Mouse (Mus musculus) urinary bladder, postnatal 10 days (tissue): ENCODE results near the gene Epn2.

Experiments
- DNase-seq: peaks from one replicate; pipeline ENCODE4 v3.0.0; 2022; ENCODE audit warnings: low spot score

The Epn2 gene

DNA sequence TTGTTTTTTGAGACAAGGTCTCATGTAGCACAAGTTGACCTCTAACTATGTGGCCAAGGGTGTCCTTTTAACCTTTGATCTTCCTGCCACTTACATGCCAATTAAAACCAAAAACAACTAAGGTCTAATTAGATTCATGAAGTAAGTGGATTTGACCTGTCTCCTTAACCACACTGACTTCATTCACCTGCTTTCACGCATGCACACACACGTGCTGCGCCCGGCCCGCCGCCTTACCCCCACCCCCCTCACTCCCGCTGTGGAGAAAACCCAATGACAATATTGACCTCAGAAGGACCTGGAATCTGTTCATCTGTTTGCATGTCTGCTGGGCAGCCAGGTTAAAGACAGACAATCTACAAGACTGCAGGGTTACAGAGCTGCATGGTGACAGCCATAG is 38.8 kb downstream of the Epn2 start:
- no peak for DNase-seq

DNA sequence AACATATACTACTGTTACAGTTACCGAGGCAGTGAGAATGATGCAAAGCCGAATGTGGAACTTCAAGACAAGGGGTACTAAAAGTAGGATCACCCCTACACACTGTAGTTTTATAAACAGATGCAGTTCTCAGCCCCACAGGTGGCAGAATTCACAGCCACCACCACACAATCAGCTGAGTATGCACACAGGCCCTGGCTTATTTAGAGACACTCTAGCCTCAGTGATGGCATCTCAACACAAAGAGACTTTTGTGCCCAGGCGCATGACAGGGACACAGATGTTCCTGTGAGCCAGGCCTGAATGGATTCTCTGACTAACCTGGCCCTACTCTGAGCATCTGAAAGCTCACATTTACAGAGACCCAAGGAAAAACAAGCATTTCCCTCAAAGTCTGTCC is 42.1 kb downstream of the Epn2 start:
- DNase-seq, result no peak

DNA sequence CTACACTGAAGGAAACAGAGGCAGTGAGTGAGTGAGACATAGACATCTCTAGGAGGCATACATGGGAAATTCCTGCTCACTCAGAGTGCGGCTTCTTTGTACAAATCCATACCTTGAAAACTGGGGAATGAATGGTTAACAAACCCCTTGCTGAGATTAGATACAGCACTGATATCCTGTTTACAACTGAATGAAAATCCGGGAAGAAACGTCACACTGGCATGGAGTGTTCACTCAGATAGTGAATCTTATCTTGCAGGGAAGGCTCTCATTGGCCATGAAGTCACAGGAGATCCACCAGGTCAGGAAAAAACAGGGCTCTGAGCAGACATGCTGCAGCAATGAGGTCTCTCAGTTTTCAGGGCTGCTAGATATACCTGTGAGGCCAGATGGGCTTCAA is 42.5 kb downstream of the Epn2 start:
- DNase-seq, result no peak

DNA sequence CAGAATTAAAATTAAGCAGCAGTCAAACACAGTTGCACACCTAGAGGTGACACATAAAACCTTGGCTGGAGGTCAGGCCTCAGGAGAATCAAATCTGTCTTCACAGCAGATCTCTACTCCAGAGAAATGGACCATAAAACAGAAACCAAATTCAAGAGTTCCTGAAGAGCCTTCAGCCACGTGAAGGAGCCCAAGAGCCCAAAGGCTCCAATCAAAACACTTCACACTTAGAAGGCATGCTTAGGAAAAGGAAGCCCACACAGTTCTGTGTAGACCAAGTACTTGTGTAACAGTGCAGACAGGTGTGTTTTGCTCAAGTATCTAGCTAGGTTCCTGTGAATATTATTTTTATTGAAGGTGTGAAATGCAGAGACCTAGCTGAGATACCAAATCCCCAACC is 44.0 kb downstream of the Epn2 start:
- DNase-seq, result no peak

- no peak for DNase-seq
Observed at GRCm38 (mm10) chr11:61533571-61533970, 45.9 kb downstream of the Epn2 start.

- no peak for DNase-seq
Observed at GRCm38 (mm10) chr11:61532820-61533219, 46.7 kb downstream of the Epn2 start.

DNA sequence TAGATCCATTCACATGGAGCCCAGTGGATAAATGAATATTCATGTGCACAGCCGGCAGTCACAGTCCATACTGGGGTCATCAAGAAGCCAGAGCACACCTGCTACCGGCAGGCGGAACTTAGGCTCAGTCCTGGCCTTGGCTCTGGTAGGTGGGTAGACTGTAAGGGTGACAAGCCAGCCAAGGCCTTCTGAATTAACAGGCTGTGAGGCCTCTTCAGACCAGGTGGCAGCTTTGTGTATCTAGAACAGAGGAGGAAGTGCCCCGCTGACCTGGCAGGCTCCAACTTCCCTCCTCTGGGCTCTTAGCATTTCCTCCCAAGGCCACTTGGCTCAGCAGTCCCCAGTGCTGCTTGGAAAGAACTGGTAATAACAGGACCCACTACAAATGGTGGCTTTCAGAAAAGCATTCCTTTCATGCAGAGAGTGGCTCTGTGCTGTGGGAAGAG is 50.2 kb downstream of the Epn2 start:
- no peak for DNase-seq

- DNase-seq, result no peak
Observed at GRCm38 (mm10) chr11:61526872-61527271, 52.6 kb downstream of the Epn2 start.

DNA sequence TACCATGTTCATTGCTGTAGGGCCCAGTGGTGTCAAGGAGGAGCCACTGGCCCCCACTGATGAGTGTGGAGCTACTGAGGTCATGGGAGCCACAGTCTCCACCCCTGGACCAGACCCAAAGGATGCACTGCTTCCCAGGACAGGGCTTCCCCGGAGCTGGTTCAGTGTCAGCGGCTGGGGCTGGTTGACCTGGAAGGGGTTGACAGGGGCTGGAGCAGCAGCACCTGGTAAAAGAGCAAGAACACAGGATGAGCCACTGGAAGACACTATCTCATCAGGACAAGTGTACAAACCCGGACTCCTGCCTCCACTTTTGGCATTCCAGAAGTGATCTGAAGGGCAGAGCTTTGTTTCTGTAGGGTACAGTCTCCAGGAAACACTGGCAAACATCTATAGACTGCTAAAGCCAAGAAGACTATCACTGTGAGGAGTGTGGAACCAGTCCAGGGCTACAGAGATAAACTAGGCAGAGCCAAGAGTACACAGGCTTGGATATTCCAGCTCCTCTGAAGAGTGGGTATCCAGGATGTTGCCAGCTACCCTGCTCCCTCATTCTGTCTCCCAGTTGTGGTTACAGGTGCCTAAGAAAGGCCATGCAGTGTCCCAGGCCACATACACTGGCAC is 59.9 kb downstream of the Epn2 start:
- no peak for DNase-seq

- DNase-seq, result no peak
Observed at GRCm38 (mm10) chr11:61518871-61519270, 60.6 kb downstream of the Epn2 start.

- no peak for DNase-seq
Observed at GRCm38 (mm10) chr11:61517971-61518370, 61.5 kb downstream of the Epn2 start.

DNA sequence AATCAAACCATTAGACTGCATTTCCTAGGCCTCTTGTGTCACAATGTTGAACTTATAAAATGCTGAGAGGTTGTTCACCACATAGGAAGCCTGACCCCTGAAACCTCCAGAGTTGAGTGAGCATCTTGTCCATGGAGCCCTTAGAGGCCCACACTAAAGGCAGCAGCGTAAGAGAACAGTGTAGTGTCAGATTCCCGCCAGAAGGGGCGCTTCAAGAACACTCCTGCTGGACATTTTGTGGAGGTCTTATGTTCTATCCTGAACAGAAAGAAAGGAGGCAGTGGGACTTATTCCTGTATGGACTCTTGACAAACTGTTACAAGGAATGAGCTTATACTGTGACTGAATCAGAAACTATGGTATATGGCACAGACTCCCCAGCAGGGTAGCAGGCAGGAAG is 64.5 kb downstream of the Epn2 start:
- DNase-seq, result no peak

DNA sequence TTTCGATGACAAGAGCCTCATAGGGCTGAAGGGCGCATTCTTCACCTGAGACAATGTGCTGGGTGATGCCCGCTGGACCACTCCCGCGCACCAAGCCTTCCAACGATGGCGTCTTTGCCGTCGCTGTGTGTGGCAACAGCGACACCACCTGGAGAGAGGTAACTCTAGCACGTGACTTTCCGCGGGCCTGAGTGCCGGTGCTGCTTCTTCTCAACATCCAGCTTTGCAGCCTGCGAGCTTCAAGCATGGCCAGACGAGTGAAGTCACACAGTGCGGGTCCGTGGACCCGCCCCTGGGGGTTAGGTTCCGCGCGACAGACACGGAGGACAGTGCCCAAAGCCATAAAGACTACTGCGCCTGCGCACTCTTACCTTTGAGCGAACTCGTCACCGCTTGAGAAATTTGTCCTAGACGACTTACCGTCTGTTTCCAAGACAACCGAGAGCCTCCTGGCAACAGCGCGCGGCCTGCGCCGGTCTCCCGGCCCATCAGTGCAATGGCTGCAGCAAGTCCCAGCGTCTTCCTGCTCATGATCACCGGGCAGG is 74.7 kb downstream of the Epn2 start, which contains the start of gene B9d1:
B9d1 (plus strand) TSS at position 432 of the 545 bp plus-strand sequence.
- peak; percentile 82 for DNase-seq

DNA sequence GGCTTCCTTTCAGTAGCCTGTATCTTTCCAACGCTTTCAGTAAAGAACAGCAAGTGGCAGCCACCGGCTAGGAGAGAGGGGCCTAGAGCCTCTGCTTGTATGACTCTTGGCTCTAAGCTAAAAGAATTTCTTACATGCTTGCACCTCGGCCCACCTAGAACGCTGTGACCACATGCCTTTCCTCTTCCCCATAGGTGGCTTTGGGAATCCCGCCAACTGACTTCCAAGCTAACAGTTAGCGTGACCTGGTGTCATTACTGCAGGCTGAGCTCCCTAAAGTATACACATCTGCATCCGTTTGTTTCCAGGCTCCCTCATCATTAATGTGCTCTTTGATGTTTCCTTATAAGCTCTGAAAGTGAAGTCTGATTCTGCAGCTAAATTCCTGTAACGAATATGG is 75.6 kb downstream of the Epn2 start:
- DNase-seq, result no peak

DNA sequence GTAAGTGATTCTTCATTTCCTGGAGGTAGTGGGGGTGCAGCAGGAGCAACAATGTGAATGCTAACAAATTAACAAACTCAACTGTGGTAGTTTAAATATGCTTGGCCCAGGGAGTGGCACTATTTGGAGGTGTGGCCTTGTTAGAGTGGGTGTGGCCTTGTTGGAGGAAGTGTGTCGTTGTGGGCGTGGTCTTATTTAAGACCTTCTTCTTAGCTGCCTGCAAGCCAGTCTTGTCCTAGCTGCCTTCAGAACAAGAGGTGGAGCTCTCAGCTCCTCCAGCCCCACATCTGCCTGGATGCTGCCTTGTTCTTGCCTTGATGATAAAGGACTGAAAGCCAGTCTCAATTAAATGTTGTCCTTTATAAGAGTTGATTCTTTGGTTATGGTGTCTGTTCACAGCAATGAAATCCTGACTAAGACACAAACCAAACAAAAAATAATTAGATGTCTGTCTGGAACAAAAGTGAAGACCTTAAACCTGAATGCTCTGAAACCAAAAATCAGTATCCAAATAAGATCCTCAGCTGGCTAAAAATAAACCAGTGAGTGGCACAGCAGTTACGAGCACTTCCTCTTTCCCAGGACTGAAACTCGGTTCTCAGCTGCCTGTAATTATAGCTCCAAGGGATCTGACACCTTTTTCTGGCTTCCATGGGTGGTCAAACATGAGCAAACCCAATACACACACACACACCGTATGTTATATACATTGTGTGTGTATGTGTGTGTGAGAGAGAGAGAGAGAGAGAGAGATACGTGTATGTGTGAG is 80.6 kb downstream of the Epn2 start:
- DNase-seq, result no peak

- DNase-seq, result no peak
Observed at GRCm38 (mm10) chr11:61497490-61497889, 82.0 kb downstream of the Epn2 start.

GRCm38 (mm10) chr11:61495528-61495927 is 84.0 kb downstream of the Epn2 start:
- DNase-seq, result no peak

GRCm38 (mm10) chr11:61494129-61494997 is 85.1 kb downstream of the Epn2 start, which contains the start of gene Mapk7:
Gene Mapk7 (minus strand): TSS chr11:61494406.
- DNase-seq, result peak; percentile 91

GRCm38 (mm10) chr11:61493525-61494128 is 85.9 kb downstream of the Epn2 start:
- DNase-seq, result no peak

- DNase-seq, result no peak
Observed at GRCm38 (mm10) chr11:61492749-61493401, 86.6 kb downstream of the Epn2 start.

DNA sequence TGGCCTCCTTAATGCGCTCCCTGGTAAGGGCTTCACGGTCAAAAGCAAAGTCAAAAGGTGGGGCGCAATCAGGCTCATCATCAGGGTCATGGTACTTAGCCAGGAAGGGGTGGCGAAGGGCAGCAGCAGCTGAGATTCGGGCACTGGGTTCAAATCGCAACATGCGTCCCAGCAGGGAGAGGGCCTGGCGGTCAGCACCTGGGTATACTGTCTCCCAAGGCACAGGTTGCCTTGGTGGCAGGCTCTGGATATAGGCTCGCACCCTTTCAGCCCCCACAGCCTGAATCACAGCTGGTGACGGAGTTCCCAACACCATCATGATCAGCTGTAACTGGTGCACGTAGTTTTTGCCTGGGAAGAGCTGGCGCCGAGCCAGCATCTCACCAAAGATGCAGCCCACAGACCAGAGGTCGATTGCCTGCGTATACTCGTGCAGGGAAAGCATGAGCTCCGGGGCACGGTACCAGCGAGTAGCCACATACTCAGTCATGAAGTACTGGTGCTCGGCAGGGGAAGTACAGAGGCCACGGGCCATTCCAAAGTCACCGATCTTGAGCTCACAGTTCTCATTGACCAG is 88.5 kb downstream of the Epn2 start:
- DNase-seq, result no peak
